Mouse (Mus musculus) limb, embryonic 14.5 days (tissue): ENCODE results near the gene Cyth3. TPM values are rescaled to one million over a fixed set of nuclear protein-coding genes. Genes with fewer than 3 reads are reported as not detected.

Experiments used
- ATAC-seq: fragments of 200-750 bp; cut with Nextera tagmentation; 2 replicates; pipeline ENCODE4 v1.8.0; 2017; ENCODE audit warnings: low read depth, moderate number of reproducible peaks, moderate TSS enrichment; ENCODE audit not compliant: low FRiP score
- DNase-seq: peaks from one replicate; pipeline ENCODE4 v3.0.0-alpha.2; 2015; ENCODE audit warnings: low spot score
- H3K27ac ChIP-seq: fragments of 300-500 bp; sonication (generic); replicated peaks from 2 replicates; pipeline ENCODE4 v1.5.1; 2014; ENCODE audit warnings: low read depth, mild to moderate bottlenecking, low read length, moderate library complexity, mixed read lengths
- H3K27me3 ChIP-seq: fragments of 300-500 bp; sonication (generic); 2 replicates; pipeline ENCODE4 v1.6.1; 2014; ENCODE audit warnings: low read length, mixed read lengths; ENCODE audit not compliant: control insufficient read depth, insufficient read depth
- H3K36me3 ChIP-seq: fragments of 300-500 bp; sonication (generic); 2 replicates; pipeline ENCODE4 v1.6.1; 2014; ENCODE audit warnings: mild to moderate bottlenecking, low read length, moderate library complexity, mixed read lengths; ENCODE audit not compliant: control insufficient read depth, insufficient read depth
- H3K4me1 ChIP-seq: fragments of 300-500 bp; sonication (generic); 2 replicates; pipeline ENCODE4 v1.6.1; 2014; ENCODE audit warnings: antibody characterized with exemption, low read length, mixed read lengths; ENCODE audit not compliant: control insufficient read depth, insufficient read depth
- H3K4me2 ChIP-seq: fragments of 300-500 bp; sonication (generic); replicated peaks from 2 replicates; pipeline ENCODE4 v1.6.1; 2014; ENCODE audit warnings: low read depth, mild to moderate bottlenecking, low read length, moderate library complexity; ENCODE audit not compliant: severe bottlenecking
- H3K4me3 ChIP-seq: fragments of 300-500 bp; sonication (generic); replicated peaks from 2 replicates; pipeline ENCODE4 v1.5.1; 2014; ENCODE audit warnings: low read length
- H3K9ac ChIP-seq: fragments of 300-500 bp; sonication (generic); 2 replicates; pipeline ENCODE4 v1.6.1; 2014; ENCODE audit warnings: mild to moderate bottlenecking, low read depth, low read length, moderate library complexity; ENCODE audit not compliant: severe bottlenecking
- H3K9me3 ChIP-seq: fragments of 300-500 bp; sonication (generic); 2 replicates; pipeline ENCODE4 v1.6.1; 2016; ENCODE audit warnings: low read length; ENCODE audit not compliant: control insufficient read depth
- POLR2A ChIP-seq: fragments of 200-500 bp; IDR thresholded peaks from 2 replicates; pipeline ENCODE4 v1.8.0; 2012; ENCODE audit warnings: inconsistent platforms, mild to moderate bottlenecking, moderate library complexity, borderline replicate concordance; ENCODE audit not compliant: insufficient read depth, insufficient read length; ENCODE audit errors: extremely low read depth
- WGBS: fragments of 180-500 bp; shearing (Covaris S2); extraction: QIAGEN DNeasy Blood & Tissue Kit; methylation state at CpG from one replicate; pipeline ENCODE4 v1.1.7; 2014; 5-methylcytosine and 5-hydroxymethylcytosine counted together
- polyA plus RNA-seq, 2 experiments: library from polyadenylated mRNA; depleted of rRNA in 1 of 2; stranded (reverse) in 1 of 2; unstranded in 1 of 2; fragments of >200 nt; fragmentation: Nextera tagmentation in 1 of 2; extraction: Ambion mirVana in 1 of 2; gene quantifications; 2 replicates each; pipeline versions ENCODE4 v1.2.1 to v1.2.3; 2012 to 2014

Cyth3 gene
- polyA plus RNA-seq, 2 experiments = 50.6 to 60.5 TPM

DNA sequence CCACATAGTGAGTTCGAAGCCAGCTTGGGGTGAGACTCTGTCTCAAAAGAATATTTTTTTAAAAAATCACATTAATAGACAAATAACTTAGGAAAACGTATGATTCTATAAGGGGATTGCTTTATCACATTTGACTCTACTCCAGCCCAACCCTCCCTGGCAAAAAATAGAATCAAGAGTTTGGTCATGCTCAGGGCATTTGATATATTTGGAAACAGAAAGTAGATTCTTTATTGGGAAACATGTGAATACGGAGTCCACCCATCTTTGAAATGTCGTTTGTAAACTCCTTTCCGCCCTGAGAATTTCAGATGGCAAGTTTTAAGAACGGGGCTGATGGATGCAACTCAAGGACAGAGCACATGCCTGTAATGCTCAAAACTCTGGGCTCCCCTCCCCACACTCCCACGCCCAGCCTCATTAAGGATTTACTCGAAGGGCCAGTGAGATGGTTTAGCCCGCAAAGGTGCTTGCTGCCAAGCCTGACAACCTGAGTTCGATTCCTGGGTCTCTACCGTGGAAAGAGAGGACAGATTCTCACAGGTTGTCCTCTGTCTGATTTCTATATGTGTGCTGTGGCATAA, 28.6 kb upstream of the Cyth3 start:
- TF ChIP-seq POLR2A = no peak
- Histone ChIP-seq H3K4me2 (no peak overlapping the region), H3K27ac (no peak overlapping the region), H3K36me3 (no peaks in the 10 kb centered on the region), H3K4me1 (peaks cover 5% of the 10 kb centered on the region), H3K9ac (no peak overlapping the region), H3K9me3 (no peaks in the 10 kb centered on the region), H3K27me3 (no peaks in the 10 kb centered on the region), H3K4me3 (no peak overlapping the region)
- WGBS = 83% methylated on average over 11 of the region's 11 CpGs
- ATAC-seq (no peak), DNase-seq (no peak)

DNA sequence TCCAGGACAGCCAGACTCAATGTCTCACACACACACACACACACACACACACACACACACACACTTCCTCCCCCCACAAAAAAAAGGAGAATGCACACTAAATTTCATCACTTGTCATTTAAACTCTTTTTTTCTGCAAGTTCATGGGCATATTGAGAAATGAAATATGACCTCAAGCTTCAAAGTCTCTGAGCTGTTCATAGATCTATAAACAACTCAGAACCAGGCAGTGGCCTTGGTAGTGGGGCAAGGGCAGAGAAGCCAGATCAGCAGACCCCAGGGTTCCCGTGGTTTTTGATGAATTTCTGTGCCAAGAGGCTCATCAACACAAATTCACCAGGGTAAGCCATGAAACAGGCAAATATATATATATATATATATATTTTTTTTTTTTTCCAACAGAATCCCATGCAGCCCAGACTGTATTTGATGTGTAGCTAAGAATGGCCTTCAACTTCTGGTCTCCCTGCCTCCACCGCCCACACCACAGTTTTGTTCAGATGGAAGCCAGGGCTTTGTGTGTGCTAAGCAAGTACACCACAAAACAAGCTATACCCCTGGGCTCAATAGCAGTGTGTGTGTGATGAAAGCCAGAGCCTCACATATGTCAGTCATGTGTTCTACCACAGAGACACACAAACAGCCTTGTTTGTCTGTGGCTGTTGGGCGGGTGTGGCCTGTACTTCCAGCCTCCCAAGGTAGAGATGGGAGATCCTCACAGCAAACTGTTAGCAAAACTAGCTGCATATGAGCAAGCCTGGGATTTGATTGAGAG, 27.8 kb upstream of the Cyth3 start:
- Histone ChIP-seq H3K4me2 (no peak overlapping the region), H3K27me3 (no peaks in the 10 kb centered on the region), H3K9me3 (no peaks in the 10 kb centered on the region), H3K27ac (no peak overlapping the region), H3K36me3 (no peaks in the 10 kb centered on the region), H3K4me3 (no peak overlapping the region), H3K9ac (no peak overlapping the region), H3K4me1 (peaks cover 2% of the 10 kb centered on the region)
- 63% methylated on average over 3 of the region's 3 CpGs for WGBS
- no peak for ATAC-seq
- DNase-seq = no peak
- TF ChIP-seq POLR2A = no peak

- H3K36me3 ChIP-seq = no peaks in the 10 kb centered on the region
- no peak overlapping the region for H3K27ac ChIP-seq
- ATAC-seq (no peak), DNase-seq (no peak)
- no peaks in the 10 kb centered on the region for H3K27me3 ChIP-seq
- no peak for TF ChIP-seq POLR2A
- H3K4me1 ChIP-seq = peaks cover 4% of the 10 kb centered on the region; the same call in 1 of the 2 replicates
- WGBS = 69% methylated on average over 10 of the region's 10 CpGs
- H3K4me2 ChIP-seq = no peak overlapping the region
- H3K9ac ChIP-seq = no peak overlapping the region
- H3K4me3 ChIP-seq = no peak overlapping the region
- H3K9me3 ChIP-seq = no peaks in the 10 kb centered on the region
Measured at GRCm38 (mm10) chr5:143602051-143602450, 20.2 kb upstream of the Cyth3 start.

- Histone ChIP-seq H3K27ac (no peak overlapping the region), H3K4me1 (peaks cover 4% of the 10 kb centered on the region; the same call in 1 of the 2 replicates), H3K4me3 (no peak overlapping the region), H3K9me3 (no peaks in the 10 kb centered on the region), H3K9ac (no peak overlapping the region), H3K27me3 (no peaks in the 10 kb centered on the region), H3K4me2 (no peak overlapping the region), H3K36me3 (no peaks in the 10 kb centered on the region)
- no peak for TF ChIP-seq POLR2A
- 66% methylated on average over 7 of the region's 7 CpGs for WGBS
- DNase-seq (no peak), ATAC-seq (no peak)
Measured at GRCm38 (mm10) chr5:143604157-143604774, 18.0 kb upstream of the Cyth3 start.

DNA sequence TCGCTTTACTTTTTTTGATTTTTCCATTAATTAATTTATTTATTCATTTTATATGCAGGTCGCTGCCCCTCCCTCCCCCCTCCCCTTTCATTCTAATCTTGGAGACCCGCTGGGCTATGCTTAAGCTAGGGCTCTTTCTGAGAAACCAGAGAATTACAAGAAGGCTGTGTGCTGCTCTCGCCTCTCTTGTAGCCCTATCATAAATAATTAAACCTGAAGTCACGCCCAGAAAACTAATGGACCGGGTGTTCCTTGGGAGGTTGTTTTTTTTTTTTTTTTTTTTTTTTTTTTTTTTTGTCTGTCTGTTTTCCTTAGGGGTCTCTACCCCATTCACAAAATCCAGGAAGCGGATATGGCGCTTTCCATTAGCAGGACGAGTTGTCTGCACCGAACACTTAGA, 15.5 kb upstream of the Cyth3 start:
- H3K4me2 ChIP-seq = no peak overlapping the region
- H3K9ac ChIP-seq = no peak overlapping the region
- no peaks in the 10 kb centered on the region for H3K36me3 ChIP-seq
- no peak overlapping the region for H3K4me3 ChIP-seq
- no peak for TF ChIP-seq POLR2A
- no peaks in the 10 kb centered on the region for H3K9me3 ChIP-seq
- ATAC-seq (no peak), DNase-seq (no peak)
- peaks cover 8% of the 10 kb centered on the region for H3K4me1 ChIP-seq
- no peaks in the 10 kb centered on the region for H3K27me3 ChIP-seq
- WGBS = 84% methylated on average over 10 of the region's 10 CpGs
- no peak overlapping the region for H3K27ac ChIP-seq
